Mouse (Mus musculus) gastrocnemius, postnatal 10 days (tissue): ENCODE data around the gene Fam71e1. TPM values are rescaled to one million over a fixed set of nuclear protein-coding genes. Genes with fewer than 3 reads are reported as not detected.
A peak's percentile ranks its signal among the peaks of the same experiment; 100 is the strongest.

Experiments used
- DNase-seq: peaks from one replicate; pipeline ENCODE4 v3.0.0; 2021; ENCODE audit warnings: mixed read lengths
- total RNA-seq, 2 experiments: library from RNA; stranded (reverse); gene quantifications; 2 replicates each; pipeline ENCODE4 v1.2.3; 2021

The Fam71e1 gene
- total RNA-seq, 2 experiments from 2014 or later: 4.3 to 5.7 TPM

- peak; percentile 11 for DNase-seq
These were observed 25.4 kb upstream of the Fam71e1 start for GRCm38 (mm10) chr7:44470696-44471612.

GRCm38 (mm10) chr7:44471880-44472557 is 24.4 kb upstream of the Fam71e1 start:
- DNase-seq: peak; percentile 47

GRCm38 (mm10) chr7:44472558-44472885 is 23.9 kb upstream of the Fam71e1 start:
- DNase-seq: peak; percentile 42

- peak; percentile 63 for DNase-seq
These were observed 23.3 kb upstream of the Fam71e1 start for GRCm38 (mm10) chr7:44472961-44473646.

- DNase-seq: peak; percentile 77
These were observed 22.0 kb upstream of the Fam71e1 start for GRCm38 (mm10) chr7:44474419-44474818.

- DNase-seq: peak; percentile 8
These were observed 21.3 kb upstream of the Fam71e1 start for GRCm38 (mm10) chr7:44475046-44475614.

- no peak for DNase-seq
These were observed 13.4 kb upstream of the Fam71e1 start for GRCm38 (mm10) chr7:44482836-44483435.

- DNase-seq: no peak
These were observed 12.3 kb upstream of the Fam71e1 start for GRCm38 (mm10) chr7:44484109-44484508.

GRCm38 (mm10) chr7:44484841-44485571 is 11.4 kb upstream of the Fam71e1 start:
- peak; percentile 76 for DNase-seq

- no peak for DNase-seq
These were observed 10.7 kb upstream of the Fam71e1 start for GRCm38 (mm10) chr7:44485572-44486195.

GRCm38 (mm10) chr7:44486927-44487575 is 9.3 kb upstream of the Fam71e1 start:
- DNase-seq: peak; percentile 5

- no peak for DNase-seq
These were observed 8.4 kb upstream of the Fam71e1 start for GRCm38 (mm10) chr7:44487936-44488335.

- DNase-seq: peak; percentile 3
These were observed 7.8 kb upstream of the Fam71e1 start for GRCm38 (mm10) chr7:44488545-44488944.

GRCm38 (mm10) chr7:44490281-44490680 is 6.1 kb upstream of the Fam71e1 start:
- peak; percentile 5 for DNase-seq

- peak; percentile 2 for DNase-seq
These were observed 5.0 kb upstream of the Fam71e1 start for GRCm38 (mm10) chr7:44491391-44491790.

GRCm38 (mm10) chr7:44492166-44492826 is 4.1 kb upstream of the Fam71e1 start:
- DNase-seq: peak; percentile 6

GRCm38 (mm10) chr7:44494681-44495080 is 1.7 kb upstream of the Fam71e1 start:
- no peak for DNase-seq

GRCm38 (mm10) chr7:44495086-44495485 is 1.3 kb upstream of the Fam71e1 start:
- DNase-seq: no peak

- no peak for DNase-seq
These were observed 359 bp downstream of the Fam71e1 start for GRCm38 (mm10) chr7:44496771-44497109.
